Mouse (Mus musculus) myocyte (in vitro differentiated cells): ENCODE data around the gene Reep6. TPM values are rescaled to one million over a fixed set of nuclear protein-coding genes. Genes with fewer than 3 reads are reported as not detected.
A peak's percentile ranks its signal among the peaks of the same experiment; 100 is the strongest.

Experiments used
- H3K27me3 ChIP-seq: one replicate; pipeline ENCODE4 v1.6.1; 2011; ENCODE audit not compliant: control insufficient read depth, insufficient read depth, insufficient read length
- H3K36me3 ChIP-seq: one replicate; pipeline ENCODE4 v1.6.1; 2011; ENCODE audit not compliant: control insufficient read depth, insufficient read depth
- H3K4me2 ChIP-seq: one replicate; pipeline ENCODE4 v1.6.1; 2011; ENCODE audit warnings: low read depth, control low read depth
- H3K4me3 ChIP-seq: one replicate; pipeline ENCODE4 v1.5.1; 2011; ENCODE audit warnings: mild to moderate bottlenecking, control low read depth, moderate library complexity
- H3K79me2 ChIP-seq: one replicate; pipeline ENCODE4 v1.6.1; 2011; ENCODE audit not compliant: control insufficient read depth, insufficient read depth
- H3ac ChIP-seq: one replicate; pipeline ENCODE4 v1.6.1; 2011; ENCODE audit not compliant: control insufficient read depth, insufficient read length
- CEBPB ChIP-seq: IDR thresholded peaks from 2 replicates; pipeline ENCODE4 v1.6.1; 2011; ENCODE audit warnings: mild to moderate bottlenecking, moderate library complexity; ENCODE audit not compliant: poor library complexity, insufficient read depth, severe bottlenecking
- E2F4 ChIP-seq: IDR thresholded peaks from one replicate; pipeline ENCODE4 v1.6.1; 2011; ENCODE audit warnings: mild to moderate bottlenecking, control low read depth, moderate library complexity; ENCODE audit not compliant: insufficient read depth
- MAX ChIP-seq: IDR thresholded peaks from one replicate; pipeline ENCODE4 v1.6.1; 2011; ENCODE audit warnings: low read depth, mild to moderate bottlenecking, control low read depth
- MYOD1 ChIP-seq, 3 experiments: IDR thresholded peaks; one replicate each; pipeline ENCODE4 v1.6.1; 2011; ENCODE audit warnings: control low read depth in 2 of 3, low read depth in 2 of 3, mild to moderate bottlenecking in 2 of 3, moderate library complexity in 1 of 3; ENCODE audit not compliant: insufficient read length in 2 of 3, control insufficient read depth in 1 of 3
- MYOG ChIP-seq, 3 experiments: IDR thresholded peaks; one replicate each; pipeline ENCODE4 v1.6.1; 2011; ENCODE audit warnings: control low read depth in 2 of 3, low read depth in 2 of 3, mild to moderate bottlenecking in 2 of 3; ENCODE audit not compliant: insufficient read length in 2 of 3, control insufficient read depth in 1 of 3, insufficient read depth in 1 of 3
- POLR2A ChIP-seq: IDR thresholded peaks from one replicate; pipeline ENCODE4 v1.6.1; 2011; ENCODE audit warnings: low read depth, mild to moderate bottlenecking, control low read depth, moderate library complexity; ENCODE audit not compliant: insufficient read length
- POLR2AphosphoS2 ChIP-seq: IDR thresholded peaks from one replicate; pipeline ENCODE4 v1.6.1; 2011; ENCODE audit warnings: low read depth, control low read depth; ENCODE audit not compliant: insufficient read length
- REST ChIP-seq: IDR thresholded peaks from one replicate; pipeline ENCODE4 v1.6.1; 2011; ENCODE audit warnings: mild to moderate bottlenecking, control low read depth, moderate library complexity; ENCODE audit not compliant: insufficient read depth, insufficient read length
- SRF ChIP-seq: IDR thresholded peaks from one replicate; pipeline ENCODE4 v1.6.1; 2011; ENCODE audit warnings: low read depth; ENCODE audit not compliant: control insufficient read depth, insufficient read length
- TCF12 ChIP-seq: IDR thresholded peaks from one replicate; pipeline ENCODE4 v1.6.1; 2011; ENCODE audit warnings: mild to moderate bottlenecking, control low read depth; ENCODE audit not compliant: poor library complexity, insufficient read depth, severe bottlenecking
- TCF3 ChIP-seq: IDR thresholded peaks from one replicate; pipeline ENCODE4 v1.6.1; 2011; ENCODE audit warnings: low read depth, control low read depth; ENCODE audit not compliant: insufficient read length
- USF1 ChIP-seq: IDR thresholded peaks from one replicate; pipeline ENCODE4 v1.6.1; 2011; ENCODE audit warnings: low read depth, mild to moderate bottlenecking, control low read depth, moderate library complexity
- polyA plus RNA-seq: library from polyadenylated mRNA; unstranded; fragments of >200 nt; fragmentation: generic; extraction: Trizol; gene quantifications from one replicate; pipeline ENCODE4 v1.2.1, GENCODE M21; 2012; ENCODE audit warnings: missing spikeins

Reep6 gene
- polyA plus RNA-seq, 1 experiment: 25.7 TPM

DNA sequence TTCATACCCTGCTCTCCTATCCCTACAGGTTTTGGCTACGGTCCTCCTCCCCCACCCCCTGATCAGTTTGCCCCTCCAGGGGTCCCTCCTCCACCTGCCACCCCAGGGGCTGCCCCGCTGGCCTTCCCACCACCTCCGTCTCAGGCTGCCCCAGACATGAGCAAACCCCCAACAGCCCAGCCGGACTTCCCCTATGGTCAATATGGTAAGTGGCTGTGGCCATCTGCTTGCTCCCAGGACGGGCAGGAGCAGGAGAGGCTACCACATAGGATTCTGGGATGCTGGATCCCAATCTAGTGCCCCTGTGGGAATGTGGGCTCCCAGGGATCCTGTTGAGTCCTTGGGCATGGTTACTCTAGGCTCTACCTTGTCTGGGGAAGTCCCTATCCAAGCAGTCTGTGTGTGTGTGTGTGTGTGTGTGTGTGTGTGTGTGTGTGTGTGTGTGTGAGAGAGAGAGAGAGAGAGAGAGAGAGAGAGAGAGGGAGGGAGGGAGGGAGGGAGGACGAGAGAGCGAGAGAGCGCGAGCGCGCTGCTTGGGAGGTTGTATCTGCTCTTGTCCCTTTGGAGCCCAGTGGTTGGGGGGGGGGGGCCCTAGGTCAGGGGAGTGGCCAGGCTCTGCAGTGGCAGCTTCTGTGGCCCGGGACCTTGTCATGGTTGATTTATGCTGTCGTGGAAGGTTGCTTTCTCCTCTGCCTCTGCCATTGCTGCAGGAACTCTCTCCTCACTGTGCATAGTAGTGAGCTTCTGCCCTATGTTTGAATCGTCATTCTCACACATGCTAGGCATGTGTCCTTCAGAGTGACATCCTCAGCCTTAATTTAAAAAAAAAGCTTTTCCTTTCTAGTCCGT is 44.3 kb upstream of the Reep6 start:
- H3K27me3 ChIP-seq: no peaks in the 10 kb centered on the region
- H3K36me3 ChIP-seq: peaks cover 18% of the 10 kb centered on the region
- H3K4me3 ChIP-seq: no peak overlapping the region
- TF ChIP-seq USF1: no peak
- no peak for TF ChIP-seq MYOD1 (IDR thresholded peaks at IDR 0.05; ENCODE audit: control insufficient read depth in 1 of 3, insufficient read length in 2 of 3, low read depth in 2 of 3)
- TF ChIP-seq MAX: no peak
- TF ChIP-seq TCF3: no peak
- TF ChIP-seq POLR2A: no peak
- no peak for TF ChIP-seq CEBPB
- no peak for TF ChIP-seq SRF
- TF ChIP-seq POLR2AphosphoS2: no peak
- no peak for TF ChIP-seq REST
- no peak for TF ChIP-seq MYOG (IDR thresholded peaks at IDR 0.05; ENCODE audit: control insufficient read depth in 1 of 3, insufficient read depth in 1 of 3, insufficient read length in 2 of 3, low read depth in 2 of 3)
- TF ChIP-seq TCF12: no peak
- no peak for TF ChIP-seq E2F4
- no peak overlapping the region for H3ac ChIP-seq
- H3K4me2 ChIP-seq: no peak overlapping the region
- H3K79me2 ChIP-seq: no peaks in the 10 kb centered on the region

DNA sequence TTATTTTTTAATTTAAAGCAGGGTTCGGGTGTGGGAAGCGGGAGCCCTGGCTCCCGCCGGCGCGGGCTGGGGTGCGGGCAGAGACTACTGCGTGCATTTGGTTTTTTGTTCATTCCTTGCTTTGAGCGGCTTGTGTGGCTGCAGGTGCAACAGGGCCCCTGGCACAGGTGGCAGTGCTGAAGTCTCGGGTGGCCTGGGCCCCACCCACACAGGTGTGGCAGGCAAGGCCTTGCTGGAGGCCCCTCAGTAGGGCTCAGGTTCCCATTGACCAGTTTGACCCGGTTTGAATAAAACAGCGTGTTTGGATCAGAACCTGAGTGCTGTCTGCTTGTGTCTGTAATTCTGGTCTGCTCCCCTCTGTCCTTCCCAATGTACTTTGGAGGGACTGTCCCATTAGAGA is 41.7 kb upstream of the Reep6 start:
- Histone ChIP-seq H3K4me2 (no peak overlapping the region), H3K79me2 (peaks cover 8% of the 10 kb centered on the region), H3K4me3 (no peak overlapping the region), H3K27me3 (no peaks in the 10 kb centered on the region), H3K36me3 (peaks cover 14% of the 10 kb centered on the region), H3ac (no peak overlapping the region)
- TF ChIP-seq SRF: no peak

DNA sequence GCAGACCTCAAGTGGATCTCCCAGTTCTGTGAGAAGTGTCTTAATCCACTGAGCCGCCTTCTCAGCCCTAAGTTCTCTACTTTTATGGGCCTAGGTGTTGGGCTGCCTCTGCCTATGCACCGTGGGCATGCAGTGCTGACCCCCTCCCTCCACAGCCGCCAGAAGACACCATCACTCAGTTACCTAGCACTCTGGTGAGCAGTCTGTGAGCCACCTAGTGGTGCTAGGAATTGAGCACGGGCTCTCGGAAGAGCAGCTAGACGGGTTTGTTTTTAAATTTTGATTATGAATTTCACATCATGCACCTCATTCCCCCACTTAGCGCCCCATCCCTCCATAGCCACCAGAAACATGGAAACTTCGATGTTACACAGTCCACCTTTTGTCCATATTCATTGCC is 41.1 kb upstream of the Reep6 start:
- no peak overlapping the region for H3K4me3 ChIP-seq
- H3ac ChIP-seq: no peak overlapping the region
- H3K36me3 ChIP-seq: peaks cover 14% of the 10 kb centered on the region
- TF ChIP-seq MYOD1 (IDR thresholded peaks at IDR 0.05; ENCODE audit: control insufficient read depth in 1 of 3, insufficient read length in 2 of 3, low read depth in 2 of 3): no peak
- TF ChIP-seq POLR2AphosphoS2: peak; percentile 44
- H3K4me2 ChIP-seq: no peak overlapping the region
- H3K79me2 ChIP-seq: peaks cover 13% of the 10 kb centered on the region
- no peaks in the 10 kb centered on the region for H3K27me3 ChIP-seq

DNA sequence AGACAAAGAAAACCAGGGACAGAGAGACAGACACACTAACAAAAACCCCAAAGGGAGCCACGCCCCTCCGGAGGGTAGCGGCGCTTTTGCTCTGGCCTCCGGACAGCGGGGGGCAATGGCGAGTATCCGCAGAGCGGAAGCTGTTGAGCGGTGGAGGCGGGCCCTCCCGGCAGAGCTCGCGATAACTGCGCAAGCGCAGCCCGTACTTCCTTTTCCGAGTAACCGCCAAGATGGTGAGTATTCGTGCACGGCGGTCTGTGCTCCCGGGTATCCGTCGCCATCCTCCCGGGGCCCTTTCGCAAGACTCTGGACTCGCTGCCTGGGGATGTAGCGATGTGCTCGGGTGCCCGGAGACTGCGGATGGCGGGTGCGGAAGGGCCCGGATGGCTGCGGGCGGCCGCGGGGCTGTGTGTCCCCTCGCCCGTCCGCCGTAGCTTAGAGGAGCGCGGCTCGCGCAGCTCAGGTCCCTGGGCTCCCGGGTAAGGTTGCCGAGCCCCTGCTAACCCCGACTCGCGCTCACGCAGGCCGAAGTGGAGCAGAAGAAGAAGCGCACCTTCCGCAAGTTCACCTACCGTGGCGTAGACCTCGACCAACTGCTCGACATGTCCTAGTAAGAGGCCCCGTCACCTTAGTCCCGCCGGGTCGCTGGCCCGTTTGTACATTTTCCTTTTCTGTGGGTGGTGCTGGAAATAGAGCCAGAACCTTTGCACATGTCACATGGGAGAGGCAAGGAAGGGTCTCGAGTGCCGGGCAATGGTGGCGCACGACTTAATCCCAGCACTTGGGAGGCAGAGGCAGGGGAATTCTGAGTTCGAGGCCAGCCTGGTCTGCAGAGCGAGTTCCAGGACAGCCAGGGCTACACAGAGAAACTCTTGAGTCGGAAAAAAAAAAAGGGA is 37.3 kb upstream of the Reep6 start, which contains the start of gene Rps15:
Gene Rps15 (plus strand): TSS at position 203 of the 896 bp plus-strand sequence.
- Histone ChIP-seq H3K36me3 (peaks cover 23% of the 10 kb centered on the region), H3K4me2 (peak within 1 kb of the TSS; percentile 84), H3K4me3 (peak within 1 kb of the TSS; percentile 94), H3ac (peak within 1 kb of the TSS; percentile 67), H3K27me3 (no peaks in the 10 kb centered on the region), H3K79me2 (peaks cover 15% of the 10 kb centered on the region)
- peak in 1 of 3 experiments; percentile 28 for TF ChIP-seq MYOG (IDR thresholded peaks at IDR 0.05; ENCODE audit: control insufficient read depth in 1 of 3, insufficient read depth in 1 of 3, insufficient read length in 2 of 3, low read depth in 2 of 3)
- peak; percentile 51 for TF ChIP-seq SRF
- no peak for TF ChIP-seq E2F4
- no peak for TF ChIP-seq TCF12
- peak; percentile 97 for TF ChIP-seq POLR2A
- no peak for TF ChIP-seq MAX
- peak; percentile 98 for TF ChIP-seq POLR2AphosphoS2
- TF ChIP-seq MYOD1 (IDR thresholded peaks at IDR 0.05; ENCODE audit: control insufficient read depth in 1 of 3, insufficient read length in 2 of 3, low read depth in 2 of 3): no peak

DNA sequence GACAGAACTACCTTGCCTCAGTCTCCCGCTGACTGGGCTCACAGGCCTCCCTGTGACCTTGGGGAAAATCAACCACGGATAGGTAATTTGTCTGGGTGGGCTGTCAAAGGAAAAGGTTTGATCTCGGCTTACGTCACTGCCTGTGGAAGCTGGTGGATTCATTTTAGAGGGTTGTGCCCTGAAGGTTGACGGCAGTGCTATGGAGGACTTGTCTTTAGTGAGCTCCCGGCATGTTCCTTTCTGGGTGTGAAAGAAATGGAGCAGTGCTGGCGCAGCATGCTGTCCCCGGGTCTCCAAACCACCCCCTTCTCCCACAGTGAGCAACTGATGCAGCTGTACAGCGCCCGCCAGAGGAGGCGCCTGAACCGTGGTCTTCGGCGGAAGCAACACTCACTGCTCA is 36.4 kb upstream of the Reep6 start:
- Histone ChIP-seq H3K27me3 (no peaks in the 10 kb centered on the region), H3ac (peak overlapping the region; percentile 67), H3K4me3 (peak overlapping the region; percentile 94), H3K4me2 (peak overlapping the region; percentile 80), H3K79me2 (peaks cover 15% of the 10 kb centered on the region), H3K36me3 (peaks cover 22% of the 10 kb centered on the region)
- TF ChIP-seq MYOG (IDR thresholded peaks at IDR 0.05; ENCODE audit: control insufficient read depth in 1 of 3, insufficient read depth in 1 of 3, insufficient read length in 2 of 3, low read depth in 2 of 3): no peak
- TF ChIP-seq MAX: no peak
- TF ChIP-seq SRF: no peak
- TF ChIP-seq POLR2A: no peak
- TF ChIP-seq TCF12: no peak
- no peak for TF ChIP-seq REST
- TF ChIP-seq E2F4: no peak
- TF ChIP-seq CEBPB: no peak
- no peak for TF ChIP-seq POLR2AphosphoS2
- TF ChIP-seq TCF3: no peak
- no peak for TF ChIP-seq USF1
- no peak for TF ChIP-seq MYOD1 (IDR thresholded peaks at IDR 0.05; ENCODE audit: control insufficient read depth in 1 of 3, insufficient read length in 2 of 3, low read depth in 2 of 3)
